Comparison of ENCODE assay signal across 27 mouse cellular contexts in the genomic region with DNA sequence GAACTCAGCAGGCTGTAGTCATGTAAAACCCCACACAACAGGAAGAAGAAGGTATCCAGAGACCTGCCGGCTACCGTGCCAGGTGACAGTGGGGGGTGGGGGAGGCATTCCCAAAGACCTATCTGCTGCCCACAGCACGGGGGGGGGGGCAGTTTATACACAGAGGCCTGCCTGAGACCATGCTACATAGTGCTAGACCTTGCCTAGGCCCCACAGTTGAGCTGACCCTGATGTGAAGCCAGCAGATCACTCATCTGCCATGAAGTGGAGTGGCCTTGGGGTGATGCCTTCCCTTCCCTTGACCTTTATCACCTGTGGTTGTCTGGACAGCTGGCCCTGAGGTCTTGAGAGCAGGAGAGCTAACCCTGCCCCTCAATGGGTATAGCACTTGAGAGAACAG.
"Had no signal": no experiment of that assay in that cellular context is flagged by ENCODE, and none has a peak within 500 bp of the region (broad histone marks: within the 10 kb centered on the region; RNA-seq: fewer than 3 reads in every experiment).

No protein-coding gene starts in this region.

- DNase-seq: gastrocnemius, adult 2 months; gastrocnemius, postnatal 10 days; gastrocnemius, postnatal 25 days; heart, adult 2 months; heart, postnatal 14 days; heart, postnatal 4 days; kidney, adult 18-20 months; kidney, adult 8-10 months; kidney, postnatal 10 days; kidney, postnatal 25 days; kidney, postnatal 4 days; liver; liver, embryonic 13.5 days had no signal

- H3K27me3 ChIP-seq: heart, embryonic 13.5 days; heart, embryonic 15.5 days; hindbrain, embryonic 12.5 days; intestine, embryonic 15.5 days; liver, embryonic 13.5 days; liver, embryonic 15.5 days had no signal

- H3K9ac ChIP-seq: heart, embryonic 13.5 days; heart, embryonic 15.5 days; hindbrain, embryonic 12.5 days; hindbrain, embryonic 14.5 days; intestine, embryonic 15.5 days; limb, embryonic 12.5 days; liver, embryonic 13.5 days; liver, embryonic 15.5 days had no signal

- H3K9me3 ChIP-seq: heart, embryonic 13.5 days; heart, embryonic 15.5 days; hindbrain, embryonic 10.5 days; hindbrain, embryonic 12.5 days; intestine, embryonic 15.5 days; limb, embryonic 10.5 days; limb, embryonic 12.5 days; liver, embryonic 13.5 days; liver, embryonic 15.5 days had no signal

- H3K36me3 ChIP-seq: heart, embryonic 13.5 days; heart, embryonic 15.5 days; hindbrain, embryonic 10.5 days; hindbrain, embryonic 12.5 days; intestine, embryonic 15.5 days; limb, embryonic 10.5 days; limb, embryonic 12.5 days; liver, embryonic 13.5 days; liver, embryonic 15.5 days had no signal

- H3K4me3 ChIP-seq: gastrocnemius, adult 2 months; heart, adult 2 months; heart, embryonic 13.5 days; heart, embryonic 15.5 days; hindbrain, embryonic 10.5 days; hindbrain, embryonic 12.5 days; intestine, embryonic 15.5 days; layer of hippocampus, adult 2 months; left cerebral cortex, adult 2 months; limb, embryonic 10.5 days; limb, embryonic 12.5 days; liver, embryonic 13.5 days; liver, embryonic 15.5 days had no signal

- ATAC-seq: hindbrain, embryonic 16.5 days; inflammation-experienced regulatory T-cells, adult 6 months; intestine, embryonic 15.5 days; intestine, postnatal 0 days had no signal

- H3K4me2 ChIP-seq: heart, embryonic 13.5 days; heart, embryonic 15.5 days; hindbrain, embryonic 12.5 days; hindbrain, embryonic 14.5 days; intestine, embryonic 15.5 days; limb, embryonic 12.5 days; liver, embryonic 13.5 days; liver, embryonic 15.5 days had no signal

- H3K4me1 ChIP-seq: heart, embryonic 13.5 days; heart, embryonic 15.5 days; hindbrain, embryonic 10.5 days; hindbrain, embryonic 12.5 days; intestine, embryonic 15.5 days; limb, embryonic 10.5 days; limb, embryonic 12.5 days; liver, embryonic 13.5 days; liver, embryonic 15.5 days had no signal

- H3K27ac ChIP-seq: gastrocnemius, adult 2 months; heart, adult 2 months; heart, embryonic 13.5 days; heart, embryonic 15.5 days; hindbrain, embryonic 10.5 days; hindbrain, embryonic 12.5 days; hindbrain, embryonic 14.5 days; intestine, embryonic 15.5 days; layer of hippocampus, adult 2 months; left cerebral cortex, adult 2 months; limb, embryonic 10.5 days; limb, embryonic 12.5 days; liver, embryonic 13.5 days; liver, embryonic 15.5 days had no signal
